Mouse (Mus musculus) lung, embryonic 14.5 days (tissue): Measurements from ENCODE around the gene Lrch1. TPM values are rescaled to one million over a fixed set of nuclear protein-coding genes. Genes with fewer than 3 reads are reported as not detected.

Experiments used
- ATAC-seq: fragments of 200-750 bp; cut with Nextera tagmentation; 2 replicates; pipeline ENCODE4 v1.8.0; 2017; ENCODE audit warnings: mild to moderate bottlenecking, moderate TSS enrichment, moderate library complexity; ENCODE audit not compliant: insufficient read depth
- DNase-seq: peaks from one replicate; pipeline ENCODE4 v3.0.0-alpha.2; 2015
- H3K27ac ChIP-seq: fragments of 300-500 bp; sonication (generic); 2 replicates; pipeline ENCODE4 v1.5.1; 2014; ENCODE audit warnings: low read depth, mild to moderate bottlenecking, moderate library complexity
- H3K27me3 ChIP-seq: fragments of 300-500 bp; sonication (generic); 2 replicates; pipeline ENCODE4 v1.6.1; 2014; ENCODE audit warnings: low read length, control low read depth; ENCODE audit not compliant: insufficient read depth
- H3K36me3 ChIP-seq: fragments of 300-500 bp; sonication (generic); 2 replicates; pipeline ENCODE4 v1.6.1; 2014; ENCODE audit warnings: control low read depth; ENCODE audit not compliant: insufficient read depth
- H3K4me1 ChIP-seq: fragments of 300-500 bp; sonication (generic); 2 replicates; pipeline ENCODE4 v1.6.1; 2014; ENCODE audit warnings: antibody characterized with exemption, control low read depth; ENCODE audit not compliant: insufficient read depth
- H3K4me2 ChIP-seq: fragments of 300-500 bp; sonication (generic); 2 replicates; pipeline ENCODE4 v1.6.1; 2014; ENCODE audit warnings: mild to moderate bottlenecking
- H3K4me3 ChIP-seq: fragments of 300-500 bp; sonication (generic); 2 replicates; pipeline ENCODE4 v1.5.1; 2014; ENCODE audit warnings: low read depth, low read length
- H3K9ac ChIP-seq: fragments of 300-500 bp; sonication (generic); 2 replicates; pipeline ENCODE4 v1.6.1; 2014
- H3K9me3 ChIP-seq: fragments of 300-500 bp; sonication (generic); 2 replicates; pipeline ENCODE4 v1.6.1; 2016; ENCODE audit warnings: low read depth, low read length, control low read depth
- CTCF ChIP-seq: IDR thresholded peaks from 2 replicates; pipeline ENCODE4 v1.5.1; 2016; ENCODE audit warnings: antibody characterized with exemption, low read depth
- WGBS: fragments of 180-500 bp; shearing (Covaris S2); extraction: QIAGEN DNeasy Blood & Tissue Kit; methylation state at CpG from one replicate; pipeline ENCODE4 v1.1.7; 2014; 5-methylcytosine and 5-hydroxymethylcytosine counted together
- polyA plus RNA-seq: library from polyadenylated mRNA; unstranded; fragments of >200 nt; fragmentation: Nextera tagmentation; extraction: Ambion mirVana; gene quantifications from 2 replicates; pipeline ENCODE4 v1.2.1, GENCODE M21; 2014

Lrch1 gene
- polyA plus RNA-seq, 1 experiment from 2014 or later: 23.9 TPM

- WGBS: 19% methylated on average over 3 of the region's 3 CpGs
- Histone ChIP-seq H3K4me2 (no peak overlapping the region), H3K4me3 (no peak overlapping the region), H3K9me3 (no peaks in the 10 kb centered on the region), H3K4me1 (no peaks in the 10 kb centered on the region), H3K36me3 (no peaks in the 10 kb centered on the region), H3K9ac (no peak overlapping the region), H3K27ac (no peak overlapping the region), H3K27me3 (no peaks in the 10 kb centered on the region)
- TF ChIP-seq CTCF: no peak
- DNase-seq: peak; percentile 42
- ATAC-seq: no peak
Measured at GRCm38 (mm10) chr14:74972216-74972615, 24.5 kb upstream of the Lrch1 start.

- ATAC-seq: no peak
- no peak for TF ChIP-seq CTCF
- WGBS: 69% methylated on average over 3 of the region's 3 CpGs
- Histone ChIP-seq H3K4me1 (no peaks in the 10 kb centered on the region), H3K9ac (no peak overlapping the region), H3K4me3 (no peak overlapping the region), H3K27me3 (no peaks in the 10 kb centered on the region), H3K4me2 (no peak overlapping the region), H3K9me3 (peaks cover 4% of the 10 kb centered on the region; the same call in 1 of the 2 replicates), H3K36me3 (no peaks in the 10 kb centered on the region), H3K27ac (no peak overlapping the region)
- DNase-seq: no peak
Measured at GRCm38 (mm10) chr14:74963402-74963764, 15.7 kb upstream of the Lrch1 start.

- Histone ChIP-seq H3K9ac (no peak overlapping the region), H3K4me1 (no peaks in the 10 kb centered on the region), H3K27me3 (no peaks in the 10 kb centered on the region), H3K4me2 (no peak overlapping the region), H3K27ac (no peak overlapping the region), H3K9me3 (peaks cover 4% of the 10 kb centered on the region; the same call in 1 of the 2 replicates), H3K4me3 (no peak overlapping the region), H3K36me3 (no peaks in the 10 kb centered on the region)
- 62% methylated on average over 8 of the region's 8 CpGs for WGBS
- ATAC-seq (no peak), DNase-seq (no peak)
- TF ChIP-seq CTCF: no peak
Measured at GRCm38 (mm10) chr14:74962713-74963401, 15.2 kb upstream of the Lrch1 start.

- no peaks in the 10 kb centered on the region for H3K36me3 ChIP-seq
- no peak for TF ChIP-seq CTCF
- 59% methylated on average over 5 of the region's 5 CpGs for WGBS
- H3K4me2 ChIP-seq: no peak overlapping the region
- DNase-seq (no peak), ATAC-seq (no peak)
- H3K9ac ChIP-seq: no peak overlapping the region
- H3K4me1 ChIP-seq: no peaks in the 10 kb centered on the region
- H3K9me3 ChIP-seq: no peaks in the 10 kb centered on the region
- H3K27me3 ChIP-seq: no peaks in the 10 kb centered on the region
- H3K4me3 ChIP-seq: no peak overlapping the region
- no peak overlapping the region for H3K27ac ChIP-seq
Measured at GRCm38 (mm10) chr14:74960568-74960967, 12.9 kb upstream of the Lrch1 start.

GRCm38 (mm10) chr14:74956702-74957101, 9.0 kb upstream of the Lrch1 start:
- H3K4me1 ChIP-seq: peaks cover 5% of the 10 kb centered on the region
- no peak overlapping the region for H3K27ac ChIP-seq
- WGBS: 25% methylated on average over 2 of the region's 2 CpGs
- H3K9me3 ChIP-seq: no peaks in the 10 kb centered on the region
- DNase-seq (no peak), ATAC-seq (no peak)
- no peak overlapping the region for H3K4me2 ChIP-seq
- H3K27me3 ChIP-seq: no peaks in the 10 kb centered on the region
- TF ChIP-seq CTCF: no peak
- no peak overlapping the region for H3K4me3 ChIP-seq
- no peak overlapping the region for H3K9ac ChIP-seq
- H3K36me3 ChIP-seq: no peaks in the 10 kb centered on the region

GRCm38 (mm10) chr14:74956234-74956633, 8.6 kb upstream of the Lrch1 start:
- Histone ChIP-seq H3K27ac (no peak overlapping the region), H3K4me1 (peaks cover 5% of the 10 kb centered on the region), H3K4me3 (no peak overlapping the region), H3K4me2 (no peak overlapping the region), H3K36me3 (no peaks in the 10 kb centered on the region), H3K9ac (no peak overlapping the region), H3K27me3 (no peaks in the 10 kb centered on the region), H3K9me3 (no peaks in the 10 kb centered on the region)
- TF ChIP-seq CTCF: no peak
- 71% methylated on average over 1 of the region's 1 CpGs for WGBS
- DNase-seq: no peak
- ATAC-seq: no peak

- Histone ChIP-seq H3K36me3 (no peaks in the 10 kb centered on the region), H3K9me3 (no peaks in the 10 kb centered on the region), H3K4me2 (peak overlapping the region; percentile 73), H3K9ac (no peak overlapping the region; the same call in 1 of the 2 replicates), H3K4me1 (peaks cover 14% of the 10 kb centered on the region), H3K4me3 (peak overlapping the region; percentile 69), H3K27me3 (no peaks in the 10 kb centered on the region), H3K27ac (peak overlapping the region; percentile 92)
- DNase-seq (peak; percentile 87), ATAC-seq (peak; percentile 35)
- TF ChIP-seq CTCF: peak; percentile 86
- 37% methylated on average over 14 of the region's 14 CpGs for WGBS
Measured at GRCm38 (mm10) chr14:74948426-74949240, 957 bp upstream of the Lrch1 start.
